Mouse (Mus musculus): Measurements from ENCODE around the gene Rtp3. TPM values are rescaled to one million over a fixed set of nuclear protein-coding genes. Genes with fewer than 3 reads are reported as not detected.

Gene Rtp3
- polyA plus RNA-seq, 1 experiment from 2014 or later: 0.29 TPM

DNA sequence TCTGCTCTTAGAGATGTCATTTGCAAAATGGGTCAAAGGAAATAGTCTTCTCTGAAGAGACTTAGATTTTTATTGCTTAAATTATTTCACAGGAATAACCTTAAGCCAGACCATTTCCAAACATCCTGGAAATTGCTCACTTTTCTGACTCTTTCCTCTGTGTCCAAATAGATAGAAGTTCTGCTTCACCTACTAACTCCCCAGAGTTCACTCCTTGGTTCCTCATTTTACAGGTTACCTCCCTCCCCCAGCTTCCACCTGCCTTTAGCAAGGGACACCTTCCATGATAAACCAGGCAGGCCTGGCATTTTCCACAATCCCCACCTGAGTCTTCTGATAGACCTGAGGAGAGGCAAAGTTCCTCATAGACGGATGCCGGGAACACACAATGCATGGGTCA, 16.2 kb upstream of the Rtp3 start:
- WGBS (ENCODE audit: insufficient replicate concordance): 92% methylated on average over 2 of the region's 2 CpGs
- no peak overlapping the region for H3K9ac ChIP-seq (ENCODE audit: low read depth, low read length)

DNA sequence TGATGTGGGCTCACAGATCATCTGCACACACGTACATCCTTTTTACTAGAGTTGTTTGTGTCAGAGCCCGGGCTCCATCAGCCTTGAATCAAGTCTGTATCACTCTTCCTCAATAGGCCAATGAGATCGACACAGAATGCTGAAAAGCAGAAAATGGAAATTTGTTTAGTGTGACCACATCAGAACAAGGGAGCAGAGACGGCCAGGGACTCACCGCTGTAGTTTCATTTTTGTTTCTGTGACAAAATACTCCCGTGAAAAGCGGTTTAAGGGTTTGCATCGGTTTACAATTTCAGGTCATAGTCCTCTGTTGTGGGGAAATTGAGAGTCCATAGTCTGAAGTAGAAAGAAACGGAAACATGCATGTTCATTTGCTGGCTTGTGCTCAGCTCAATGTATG, 12.9 kb upstream of the Rtp3 start:
- no peak overlapping the region for H3K4me3 ChIP-seq (ENCODE audit: low read depth, low read length)
- ATAC-seq (replicated peaks; ENCODE audit: insufficient number of reproducible peaks, low FRiP score, low TSS enrichment): no peak
- H3K4me2 ChIP-seq: no peak overlapping the region
- 87% methylated on average over 9 of the region's 9 CpGs for WGBS (ENCODE audit: insufficient replicate concordance)
- no peaks in the 10 kb centered on the region for H3K4me1 ChIP-seq (ENCODE audit: control insufficient read depth, insufficient read depth, low read length)
- H3K36me3 ChIP-seq (ENCODE audit: control insufficient read depth, insufficient read depth, low read length): no peaks in the 10 kb centered on the region
- no peaks in the 10 kb centered on the region for H3K9me3 ChIP-seq (replicated peaks; ENCODE audit: control insufficient read depth, low read length)
- H3K9ac ChIP-seq (ENCODE audit: low read depth, low read length): no peak overlapping the region
- H3K27ac ChIP-seq (ENCODE audit: low read depth, low read length): no peak overlapping the region
- no peaks in the 10 kb centered on the region for H3K27me3 ChIP-seq (ENCODE audit: control insufficient read depth, insufficient read depth, low read length)

More for the DNA sequence above, 16.2 kb upstream of the Rtp3 start:
- H3K4me1 ChIP-seq (ENCODE audit: control insufficient read depth, insufficient read depth, low read length): no peaks in the 10 kb centered on the region
- H3K4me3 ChIP-seq (ENCODE audit: low read depth, low read length): no peak overlapping the region
- H3K4me2 ChIP-seq: no peak overlapping the region
- H3K9me3 ChIP-seq (replicated peaks; ENCODE audit: control insufficient read depth, low read length): no peaks in the 10 kb centered on the region
- no peaks in the 10 kb centered on the region for H3K27me3 ChIP-seq (ENCODE audit: control insufficient read depth, insufficient read depth, low read length)
- no peak overlapping the region for H3K27ac ChIP-seq (ENCODE audit: low read depth, low read length)
- no peaks in the 10 kb centered on the region for H3K36me3 ChIP-seq (ENCODE audit: control insufficient read depth, insufficient read depth, low read length)
- no peak for ATAC-seq (replicated peaks; ENCODE audit: insufficient number of reproducible peaks, low FRiP score, low TSS enrichment)

DNA sequence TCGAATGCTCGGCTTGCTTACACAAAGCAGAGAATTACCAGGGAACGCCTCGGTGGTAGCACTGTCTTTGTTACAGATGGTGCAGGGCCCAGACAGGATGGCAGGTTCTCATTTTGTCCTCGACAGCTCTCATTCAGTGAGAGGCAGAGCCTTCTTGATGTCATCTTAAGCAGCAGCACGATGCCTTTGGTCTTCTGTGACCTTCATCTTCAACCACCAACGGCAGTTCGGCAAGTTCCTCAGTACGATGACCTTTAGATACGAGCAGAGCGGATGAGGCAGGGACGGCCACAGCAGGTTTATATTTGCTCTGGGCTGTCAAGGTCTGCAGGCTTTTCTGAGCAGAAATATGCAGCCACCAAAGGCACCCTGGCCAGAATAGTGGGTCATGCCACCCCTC, 11.2 kb upstream of the Rtp3 start:
- Histone ChIP-seq H3K36me3 (ENCODE audit: control insufficient read depth, insufficient read depth, low read length) (no peaks in the 10 kb centered on the region), H3K4me1 (ENCODE audit: control insufficient read depth, insufficient read depth, low read length) (no peaks in the 10 kb centered on the region), H3K9ac (ENCODE audit: low read depth, low read length) (no peak overlapping the region), H3K27me3 (ENCODE audit: control insufficient read depth, insufficient read depth, low read length) (no peaks in the 10 kb centered on the region), H3K4me3 (ENCODE audit: low read depth, low read length) (no peak overlapping the region), H3K9me3 (replicated peaks; ENCODE audit: control insufficient read depth, low read length) (no peaks in the 10 kb centered on the region), H3K27ac (ENCODE audit: low read depth, low read length) (no peak overlapping the region), H3K4me2 (no peak overlapping the region)
- WGBS (ENCODE audit: insufficient replicate concordance): 75% methylated on average over 12 of the region's 12 CpGs
- ATAC-seq (replicated peaks; ENCODE audit: insufficient number of reproducible peaks, low FRiP score, low TSS enrichment): no peak

DNA sequence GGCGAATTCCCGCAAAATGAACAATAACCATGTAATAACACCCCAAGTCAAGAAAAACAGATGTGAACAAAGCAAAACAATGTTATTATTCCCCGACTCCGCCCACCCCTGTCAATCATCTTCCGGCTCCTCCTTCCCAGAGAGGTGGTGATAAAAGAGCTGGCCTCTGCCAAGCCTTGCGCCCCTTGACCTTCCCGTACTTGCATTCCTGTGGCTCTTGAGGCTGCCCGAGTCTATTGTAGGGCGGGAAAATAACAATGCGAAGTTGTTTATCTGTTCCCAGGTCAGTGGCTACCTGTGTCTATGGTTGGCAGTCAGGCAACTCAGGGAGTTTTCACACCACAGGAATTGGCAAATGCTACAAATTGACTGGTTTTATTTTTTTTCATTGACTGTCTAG, 9.5 kb upstream of the Rtp3 start:
- ATAC-seq (replicated peaks; ENCODE audit: insufficient number of reproducible peaks, low FRiP score, low TSS enrichment): no peak
- no peaks in the 10 kb centered on the region for H3K36me3 ChIP-seq (ENCODE audit: control insufficient read depth, insufficient read depth, low read length)
- no peaks in the 10 kb centered on the region for H3K4me1 ChIP-seq (ENCODE audit: control insufficient read depth, insufficient read depth, low read length)

DNA sequence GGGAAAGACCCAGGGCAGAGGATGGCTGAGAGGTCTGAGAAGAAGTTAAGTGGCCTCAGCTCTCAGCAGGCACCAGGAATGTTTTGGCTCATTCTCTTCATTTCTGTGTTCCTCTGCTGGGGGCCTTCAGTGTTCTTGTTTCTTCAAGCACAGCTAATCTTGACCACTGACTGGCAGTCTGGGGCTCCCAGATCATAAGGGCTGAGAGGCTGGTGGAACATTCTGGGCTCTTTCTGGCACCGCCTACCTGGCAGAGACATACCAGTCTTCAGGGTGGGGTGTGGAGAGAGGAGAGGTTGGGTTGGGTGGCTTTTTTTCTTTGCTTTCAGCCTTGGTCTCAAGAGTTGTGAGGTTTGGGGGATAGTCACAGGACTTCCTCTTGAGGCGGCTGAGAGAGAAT, 8.7 kb upstream of the Rtp3 start:
- H3K4me1 ChIP-seq (ENCODE audit: control insufficient read depth, insufficient read depth, low read length): no peaks in the 10 kb centered on the region
- no peak overlapping the region for H3K9ac ChIP-seq (ENCODE audit: low read depth, low read length)
- no peak overlapping the region for H3K27ac ChIP-seq (ENCODE audit: low read depth, low read length)
- no peak overlapping the region for H3K4me3 ChIP-seq (ENCODE audit: low read depth, low read length)
- H3K9me3 ChIP-seq (replicated peaks; ENCODE audit: control insufficient read depth, low read length): no peaks in the 10 kb centered on the region
- WGBS (ENCODE audit: insufficient replicate concordance): 79% methylated on average over 2 of the region's 2 CpGs
- H3K27me3 ChIP-seq (ENCODE audit: control insufficient read depth, insufficient read depth, low read length): no peaks in the 10 kb centered on the region
- ATAC-seq (replicated peaks; ENCODE audit: insufficient number of reproducible peaks, low FRiP score, low TSS enrichment): no peak
- H3K4me2 ChIP-seq: no peak overlapping the region
- H3K36me3 ChIP-seq (ENCODE audit: control insufficient read depth, insufficient read depth, low read length): no peaks in the 10 kb centered on the region

More for the DNA sequence above, 9.5 kb upstream of the Rtp3 start:
- Histone ChIP-seq H3K27me3 (ENCODE audit: control insufficient read depth, insufficient read depth, low read length) (no peaks in the 10 kb centered on the region), H3K27ac (ENCODE audit: low read depth, low read length) (no peak overlapping the region), H3K4me2 (no peak overlapping the region), H3K9ac (ENCODE audit: low read depth, low read length) (no peak overlapping the region), H3K4me3 (ENCODE audit: low read depth, low read length) (no peak overlapping the region), H3K9me3 (replicated peaks; ENCODE audit: control insufficient read depth, low read length) (no peaks in the 10 kb centered on the region)
- WGBS (ENCODE audit: insufficient replicate concordance): 57% methylated on average over 10 of the region's 10 CpGs

DNA sequence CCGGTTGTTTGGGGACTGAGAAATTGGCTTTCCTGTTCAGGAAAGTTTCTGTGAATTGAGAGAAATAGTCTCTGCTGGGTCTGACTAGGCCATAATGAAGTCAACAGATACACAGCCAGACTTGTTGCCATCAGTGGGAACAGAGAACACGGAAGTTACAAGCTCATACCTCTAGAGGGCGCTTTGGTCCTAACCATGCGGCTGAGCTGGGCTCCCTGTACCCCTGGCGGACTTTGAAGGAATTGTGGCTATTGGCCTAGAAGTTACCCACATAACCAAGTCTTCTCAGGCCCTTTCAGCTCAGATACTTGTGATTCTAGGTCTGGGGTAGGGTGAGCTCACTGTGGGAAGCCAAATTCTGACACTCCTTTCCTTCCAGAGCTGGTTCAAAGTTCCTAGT, 6.9 kb upstream of the Rtp3 start:
- no peak overlapping the region for H3K4me3 ChIP-seq (ENCODE audit: low read depth, low read length)
- H3K27me3 ChIP-seq (ENCODE audit: control insufficient read depth, insufficient read depth, low read length): no peaks in the 10 kb centered on the region
- no peak overlapping the region for H3K4me2 ChIP-seq
- ATAC-seq (replicated peaks; ENCODE audit: insufficient number of reproducible peaks, low FRiP score, low TSS enrichment): no peak; the same call in 1 of the 2 replicates
- 3% methylated on average over 5 of the region's 5 CpGs for WGBS (ENCODE audit: insufficient replicate concordance)
- no peaks in the 10 kb centered on the region; the same call in 1 of the 2 replicates for H3K4me1 ChIP-seq (ENCODE audit: control insufficient read depth, insufficient read depth, low read length)
- no peaks in the 10 kb centered on the region for H3K36me3 ChIP-seq (ENCODE audit: control insufficient read depth, insufficient read depth, low read length)
- no peaks in the 10 kb centered on the region for H3K9me3 ChIP-seq (replicated peaks; ENCODE audit: control insufficient read depth, low read length)
- no peak overlapping the region for H3K27ac ChIP-seq (ENCODE audit: low read depth, low read length)
- no peak overlapping the region for H3K9ac ChIP-seq (ENCODE audit: low read depth, low read length)

DNA sequence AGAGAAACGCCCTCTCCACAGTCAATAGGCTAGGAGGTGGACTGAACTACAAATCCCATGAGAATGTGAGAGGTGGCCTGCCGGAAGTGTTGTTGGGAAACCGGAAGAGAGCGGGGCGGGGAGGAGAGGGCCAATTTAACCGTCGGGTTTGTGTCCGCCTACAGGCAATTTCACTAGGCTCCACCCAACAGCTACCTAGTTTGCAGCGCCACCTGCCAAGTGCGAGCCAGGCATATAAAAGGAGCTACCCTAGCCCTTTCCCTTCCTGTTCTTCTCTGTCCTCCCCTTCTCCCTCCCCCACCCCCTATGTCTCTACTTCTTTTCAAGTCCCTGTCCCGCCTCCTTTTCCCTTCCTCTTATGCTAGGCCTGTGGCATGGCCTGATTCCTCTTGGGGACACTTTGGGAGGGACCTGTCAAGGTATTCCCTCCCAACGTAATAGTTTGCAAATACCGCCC, 4.4 kb upstream of the Rtp3 start:
- peak overlapping the region; percentile 29; the same call in 1 of the 2 replicates for H3K27ac ChIP-seq (ENCODE audit: low read depth, low read length)
- peak overlapping the region; percentile 39 for H3K4me3 ChIP-seq (ENCODE audit: low read depth, low read length)
- peak overlapping the region; percentile 67 for H3K4me2 ChIP-seq
- no peaks in the 10 kb centered on the region; the same call in 1 of the 2 replicates for H3K4me1 ChIP-seq (ENCODE audit: control insufficient read depth, insufficient read depth, low read length)
- H3K36me3 ChIP-seq (ENCODE audit: control insufficient read depth, insufficient read depth, low read length): no peaks in the 10 kb centered on the region
- H3K27me3 ChIP-seq (ENCODE audit: control insufficient read depth, insufficient read depth, low read length): no peaks in the 10 kb centered on the region
- peak; percentile 81 for ATAC-seq (replicated peaks; ENCODE audit: insufficient number of reproducible peaks, low FRiP score, low TSS enrichment)
- no peaks in the 10 kb centered on the region for H3K9me3 ChIP-seq (replicated peaks; ENCODE audit: control insufficient read depth, low read length)
- H3K9ac ChIP-seq (ENCODE audit: low read depth, low read length): peak overlapping the region; percentile 69
- WGBS (ENCODE audit: insufficient replicate concordance): 9% methylated on average over 13 of the region's 13 CpGs

DNA sequence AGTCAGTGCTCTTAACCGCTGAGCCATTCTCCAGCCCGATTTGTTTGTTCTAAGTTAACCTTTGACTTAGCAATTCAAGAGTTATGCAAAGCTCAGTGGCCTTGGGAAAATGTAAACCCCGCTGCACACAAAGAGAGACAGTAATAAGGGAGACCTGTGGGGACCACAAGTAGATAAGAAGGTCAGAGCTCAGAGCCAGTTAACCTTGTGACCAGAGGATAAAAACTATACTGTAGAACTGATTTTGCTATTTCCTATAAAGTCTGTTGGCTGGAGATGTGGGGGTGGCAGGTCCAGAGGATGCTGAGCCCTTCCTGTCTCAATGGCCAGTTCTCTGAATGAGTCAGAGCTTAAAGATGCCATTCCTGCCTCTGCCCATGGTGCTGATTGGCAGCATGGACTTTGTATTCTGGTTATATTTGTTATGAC, 2.9 kb upstream of the Rtp3 start:
- H3K36me3 ChIP-seq (ENCODE audit: control insufficient read depth, insufficient read depth, low read length): no peaks in the 10 kb centered on the region
- no peak for ATAC-seq (replicated peaks; ENCODE audit: insufficient number of reproducible peaks, low FRiP score, low TSS enrichment)

DNA sequence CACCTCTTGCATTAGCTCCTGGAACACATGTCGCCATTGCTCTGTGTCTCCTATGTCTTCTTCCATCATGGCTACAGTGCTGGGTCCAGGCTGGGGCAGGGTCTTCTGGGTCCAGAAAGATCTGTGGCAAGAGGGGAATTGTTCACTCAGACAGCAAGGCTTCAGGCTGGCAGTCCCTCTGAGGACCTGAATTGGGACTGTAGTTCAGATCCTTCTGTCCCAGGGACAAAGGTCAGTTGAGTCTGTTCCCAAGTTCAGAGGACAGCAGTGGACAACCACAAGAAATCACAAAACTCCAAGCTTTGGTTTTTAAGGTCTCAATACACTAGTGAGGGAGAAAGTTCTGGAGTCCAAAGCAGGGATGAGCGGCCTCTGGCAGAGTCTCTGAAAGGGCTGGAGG, 840 bp downstream of the Rtp3 start:
- peaks cover 5% of the 10 kb centered on the region for H3K4me1 ChIP-seq (ENCODE audit: control insufficient read depth, insufficient read depth, low read length)
- H3K36me3 ChIP-seq (ENCODE audit: control insufficient read depth, insufficient read depth, low read length): no peaks in the 10 kb centered on the region
- 74% methylated on average over 2 of the region's 2 CpGs for WGBS (ENCODE audit: insufficient replicate concordance)
- H3K9ac ChIP-seq (ENCODE audit: low read depth, low read length): no peak overlapping the region
- no peaks in the 10 kb centered on the region for H3K27me3 ChIP-seq (ENCODE audit: control insufficient read depth, insufficient read depth, low read length)
- H3K4me2 ChIP-seq: no peak overlapping the region
- no peaks in the 10 kb centered on the region for H3K9me3 ChIP-seq (replicated peaks; ENCODE audit: control insufficient read depth, low read length)
- no peak overlapping the region for H3K27ac ChIP-seq (ENCODE audit: low read depth, low read length)
- no peak overlapping the region for H3K4me3 ChIP-seq (ENCODE audit: low read depth, low read length)
- no peak for ATAC-seq (replicated peaks; ENCODE audit: insufficient number of reproducible peaks, low FRiP score, low TSS enrichment)

More for the DNA sequence above, 2.9 kb upstream of the Rtp3 start:
- Histone ChIP-seq H3K9ac (ENCODE audit: low read depth, low read length) (no peak overlapping the region), H3K27me3 (ENCODE audit: control insufficient read depth, insufficient read depth, low read length) (no peaks in the 10 kb centered on the region), H3K4me1 (ENCODE audit: control insufficient read depth, insufficient read depth, low read length) (peaks cover 5% of the 10 kb centered on the region), H3K9me3 (replicated peaks; ENCODE audit: control insufficient read depth, low read length) (no peaks in the 10 kb centered on the region), H3K4me3 (ENCODE audit: low read depth, low read length) (no peak overlapping the region), H3K27ac (ENCODE audit: low read depth, low read length) (no peak overlapping the region), H3K4me2 (no peak overlapping the region)
- WGBS (ENCODE audit: insufficient replicate concordance): 33% methylated on average over 3 of the region's 3 CpGs

Data from heart, embryonic 11.5 days (tissue).